Mouse (Mus musculus): Measurements from ENCODE around the gene Dcpp2.

- TF ChIP-seq POLR2A (IDR thresholded peaks at IDR 0.05; ENCODE audit: low read depth, low read length) (no peak), CTCF (IDR thresholded peaks at IDR 0.05; ENCODE audit: extremely low read depth, insufficient read length, insufficient replicate concordance, low read depth, low read length) (no peak)
These were observed 26.4 kb upstream of the Dcpp2 start for GRCm38 (mm10) chr17:23854229-23854765.
